Mouse (Mus musculus): Measurements from ENCODE around the gene Eif4ebp2. TPM values are rescaled to one million over a fixed set of nuclear protein-coding genes. Genes with fewer than 3 reads are reported as not detected.

The Eif4ebp2 gene
- polyA plus RNA-seq, 1 experiment, result 277 TPM

DNA sequence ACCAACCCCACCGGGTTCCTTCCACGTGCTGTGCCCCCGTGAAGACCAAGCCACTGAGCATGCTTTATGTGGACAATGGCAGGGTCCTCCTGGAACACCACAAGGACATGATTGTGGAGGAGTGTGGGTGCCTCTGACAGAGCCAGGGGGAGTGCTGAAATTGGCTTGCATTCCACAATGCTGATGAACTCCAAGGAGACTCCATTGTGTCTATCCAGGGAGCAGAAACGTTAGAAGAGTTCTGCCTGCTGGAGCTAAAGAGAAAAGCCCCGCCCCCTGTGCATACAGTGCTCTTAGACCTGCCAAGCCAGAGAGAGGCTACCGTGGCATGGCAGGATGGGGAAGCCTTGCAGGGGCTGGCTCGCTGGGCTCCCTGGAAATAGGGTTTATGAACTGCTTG is 28.0 kb downstream of the Eif4ebp2 start:
- Histone ChIP-seq H3K27me3 (ENCODE audit: control insufficient read depth, insufficient read depth, low read length) (no peaks in the 10 kb centered on the region; the same call in 1 of the 2 replicates), H3K36me3 (ENCODE audit: control insufficient read depth, insufficient read depth, low read length) (no peaks in the 10 kb centered on the region), H3K4me1 (replicated peaks; ENCODE audit: control insufficient read depth, insufficient read depth, low read length) (no peaks in the 10 kb centered on the region), H3K4me3 (ENCODE audit: control insufficient read depth, insufficient read depth, low read length) (no peak overlapping the region), H3K27ac (ENCODE audit: control insufficient read depth, insufficient read depth, low read length) (no peak overlapping the region)
- DNase-seq, result no peak
- 11% methylated on average over 7 of the region's 7 CpGs for WGBS
- TF ChIP-seq CTCF (IDR thresholded peaks at IDR 0.05; ENCODE audit: borderline replicate concordance, control insufficient read depth, extremely low read depth, insufficient read depth, low read length, poor library complexity), result no peak
- no peak for TF ChIP-seq POLR2A (IDR thresholded peaks at IDR 0.05; ENCODE audit: control insufficient read depth, extremely low read depth, insufficient read depth, low read length, poor library complexity)

DNA sequence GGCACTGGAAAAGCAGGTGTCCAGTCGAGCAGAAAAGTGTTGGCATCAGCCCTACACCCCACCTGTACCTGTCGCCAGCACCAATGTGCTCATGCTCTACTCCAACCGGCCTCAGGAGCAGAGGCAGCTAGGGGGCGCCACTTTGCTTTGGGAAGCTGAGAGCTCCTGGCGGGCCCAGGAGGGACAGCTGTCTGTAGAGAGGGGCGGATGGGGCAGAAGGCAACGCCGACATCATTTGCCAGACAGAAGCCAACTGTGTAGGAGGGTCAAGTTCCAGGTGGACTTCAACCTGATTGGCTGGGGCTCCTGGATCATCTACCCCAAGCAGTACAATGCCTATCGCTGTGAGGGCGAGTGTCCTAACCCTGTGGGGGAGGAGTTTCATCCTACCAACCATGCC is 29.2 kb downstream of the Eif4ebp2 start:
- Histone ChIP-seq H3K36me3 (ENCODE audit: control insufficient read depth, insufficient read depth, low read length) (no peaks in the 10 kb centered on the region), H3K4me1 (replicated peaks; ENCODE audit: control insufficient read depth, insufficient read depth, low read length) (no peaks in the 10 kb centered on the region), H3K27me3 (ENCODE audit: control insufficient read depth, insufficient read depth, low read length) (no peaks in the 10 kb centered on the region; the same call in 1 of the 2 replicates), H3K4me3 (ENCODE audit: control insufficient read depth, insufficient read depth, low read length) (no peak overlapping the region), H3K27ac (ENCODE audit: control insufficient read depth, insufficient read depth, low read length) (no peak overlapping the region)
- 71% methylated on average over 10 of the region's 10 CpGs for WGBS
- DNase-seq, result peak; percentile 49
- peak; percentile 70; the same call in 1 of the 2 replicates for TF ChIP-seq CTCF (IDR thresholded peaks at IDR 0.05; ENCODE audit: borderline replicate concordance, control insufficient read depth, extremely low read depth, insufficient read depth, low read length, poor library complexity)
- no peak for TF ChIP-seq POLR2A (IDR thresholded peaks at IDR 0.05; ENCODE audit: control insufficient read depth, extremely low read depth, insufficient read depth, low read length, poor library complexity)

DNA sequence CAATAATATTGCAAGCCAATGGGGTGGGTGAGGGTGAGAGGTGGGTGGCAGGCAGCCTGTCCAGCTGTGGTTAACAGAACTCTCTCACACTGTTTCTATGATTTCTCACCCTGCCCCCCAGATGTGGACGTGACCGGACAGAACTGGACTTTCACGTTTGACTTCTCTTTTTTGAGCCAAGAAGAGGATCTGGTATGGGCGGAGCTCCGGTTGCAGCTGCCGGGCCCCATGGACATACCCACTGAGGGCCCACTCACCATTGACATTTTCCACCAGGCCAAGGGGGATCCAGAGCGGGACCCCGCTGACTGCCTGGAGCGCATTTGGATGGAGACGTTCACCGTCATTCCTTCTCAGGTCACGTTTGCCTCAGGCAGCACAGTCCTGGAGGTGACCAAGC is 29.6 kb downstream of the Eif4ebp2 start:
- WGBS, result 72% methylated on average over 12 of the region's 12 CpGs
- Histone ChIP-seq H3K36me3 (ENCODE audit: control insufficient read depth, insufficient read depth, low read length) (no peaks in the 10 kb centered on the region), H3K4me1 (replicated peaks; ENCODE audit: control insufficient read depth, insufficient read depth, low read length) (no peaks in the 10 kb centered on the region), H3K27me3 (ENCODE audit: control insufficient read depth, insufficient read depth, low read length) (peaks cover under 1% of the 10 kb centered on the region; the same call in 1 of the 2 replicates), H3K4me3 (ENCODE audit: control insufficient read depth, insufficient read depth, low read length) (no peak overlapping the region), H3K27ac (ENCODE audit: control insufficient read depth, insufficient read depth, low read length) (no peak overlapping the region)
- no peak for TF ChIP-seq CTCF (IDR thresholded peaks at IDR 0.05; ENCODE audit: borderline replicate concordance, control insufficient read depth, extremely low read depth, insufficient read depth, low read length, poor library complexity)
- no peak for TF ChIP-seq POLR2A (IDR thresholded peaks at IDR 0.05; ENCODE audit: control insufficient read depth, extremely low read depth, insufficient read depth, low read length, poor library complexity)
- no peak for DNase-seq

DNA sequence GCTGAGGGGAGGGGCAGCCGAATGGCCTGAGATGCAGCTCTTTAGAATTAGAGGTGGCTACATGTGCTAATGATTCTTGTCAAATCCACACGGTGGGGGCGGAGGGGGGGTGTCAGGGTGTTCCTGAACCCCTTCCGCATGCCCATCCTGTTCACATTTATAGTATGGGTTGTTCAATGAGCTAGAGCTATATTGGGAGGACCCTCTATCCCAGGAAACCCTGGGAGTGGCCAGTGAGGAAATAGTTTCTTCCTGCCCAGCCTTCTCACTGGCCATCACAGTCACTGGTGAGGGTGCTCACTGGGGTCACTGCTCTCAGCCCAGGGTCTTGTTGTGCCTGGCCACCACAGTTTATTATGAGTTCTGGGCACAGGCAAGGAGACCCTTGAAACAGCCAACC is 32.5 kb downstream of the Eif4ebp2 start:
- TF ChIP-seq POLR2A (IDR thresholded peaks at IDR 0.05; ENCODE audit: control insufficient read depth, extremely low read depth, insufficient read depth, low read length, poor library complexity), result no peak
- no peak for TF ChIP-seq CTCF (IDR thresholded peaks at IDR 0.05; ENCODE audit: borderline replicate concordance, control insufficient read depth, extremely low read depth, insufficient read depth, low read length, poor library complexity)
- peaks cover 3% of the 10 kb centered on the region; the same call in 1 of the 2 replicates for H3K27me3 ChIP-seq (ENCODE audit: control insufficient read depth, insufficient read depth, low read length)
- no peaks in the 10 kb centered on the region for H3K4me1 ChIP-seq (replicated peaks; ENCODE audit: control insufficient read depth, insufficient read depth, low read length)
- 54% methylated on average over 4 of the region's 4 CpGs for WGBS
- no peaks in the 10 kb centered on the region for H3K36me3 ChIP-seq (ENCODE audit: control insufficient read depth, insufficient read depth, low read length)
- H3K27ac ChIP-seq (ENCODE audit: control insufficient read depth, insufficient read depth, low read length), result no peak overlapping the region
- H3K4me3 ChIP-seq (ENCODE audit: control insufficient read depth, insufficient read depth, low read length), result no peak overlapping the region
- DNase-seq, result no peak

DNA sequence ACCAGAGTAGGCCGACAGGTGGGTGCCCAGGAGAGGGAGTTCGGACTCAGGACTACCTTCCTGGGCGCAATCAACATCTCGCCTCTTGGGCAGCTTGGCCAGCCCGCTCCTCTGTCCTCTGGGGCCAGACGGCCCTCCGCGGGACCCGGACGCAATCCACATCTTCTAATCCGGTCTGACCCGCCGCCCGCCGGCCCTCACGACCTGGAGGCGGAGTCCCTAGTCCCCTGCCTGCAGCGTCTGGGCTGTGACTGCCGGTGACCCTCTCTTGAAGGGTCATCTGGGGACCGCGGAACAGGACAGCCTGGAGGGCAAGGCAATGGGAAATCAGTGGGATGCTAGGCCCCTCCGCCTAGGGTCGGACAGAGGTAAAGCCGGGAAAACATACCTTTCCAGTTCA is 33.3 kb downstream of the Eif4ebp2 start:
- H3K36me3 ChIP-seq (ENCODE audit: control insufficient read depth, insufficient read depth, low read length), result no peaks in the 10 kb centered on the region
- peaks cover 3% of the 10 kb centered on the region; the same call in 1 of the 2 replicates for H3K27me3 ChIP-seq (ENCODE audit: control insufficient read depth, insufficient read depth, low read length)
- no peaks in the 10 kb centered on the region for H3K4me1 ChIP-seq (replicated peaks; ENCODE audit: control insufficient read depth, insufficient read depth, low read length)
- no peak overlapping the region for H3K4me3 ChIP-seq (ENCODE audit: control insufficient read depth, insufficient read depth, low read length)
- 28% methylated on average over 24 of the region's 24 CpGs for WGBS
- no peak overlapping the region for H3K27ac ChIP-seq (ENCODE audit: control insufficient read depth, insufficient read depth, low read length)
- no peak for DNase-seq
- TF ChIP-seq CTCF (IDR thresholded peaks at IDR 0.05; ENCODE audit: borderline replicate concordance, control insufficient read depth, extremely low read depth, insufficient read depth, low read length, poor library complexity) (no peak), POLR2A (IDR thresholded peaks at IDR 0.05; ENCODE audit: control insufficient read depth, extremely low read depth, insufficient read depth, low read length, poor library complexity) (no peak)

DNA sequence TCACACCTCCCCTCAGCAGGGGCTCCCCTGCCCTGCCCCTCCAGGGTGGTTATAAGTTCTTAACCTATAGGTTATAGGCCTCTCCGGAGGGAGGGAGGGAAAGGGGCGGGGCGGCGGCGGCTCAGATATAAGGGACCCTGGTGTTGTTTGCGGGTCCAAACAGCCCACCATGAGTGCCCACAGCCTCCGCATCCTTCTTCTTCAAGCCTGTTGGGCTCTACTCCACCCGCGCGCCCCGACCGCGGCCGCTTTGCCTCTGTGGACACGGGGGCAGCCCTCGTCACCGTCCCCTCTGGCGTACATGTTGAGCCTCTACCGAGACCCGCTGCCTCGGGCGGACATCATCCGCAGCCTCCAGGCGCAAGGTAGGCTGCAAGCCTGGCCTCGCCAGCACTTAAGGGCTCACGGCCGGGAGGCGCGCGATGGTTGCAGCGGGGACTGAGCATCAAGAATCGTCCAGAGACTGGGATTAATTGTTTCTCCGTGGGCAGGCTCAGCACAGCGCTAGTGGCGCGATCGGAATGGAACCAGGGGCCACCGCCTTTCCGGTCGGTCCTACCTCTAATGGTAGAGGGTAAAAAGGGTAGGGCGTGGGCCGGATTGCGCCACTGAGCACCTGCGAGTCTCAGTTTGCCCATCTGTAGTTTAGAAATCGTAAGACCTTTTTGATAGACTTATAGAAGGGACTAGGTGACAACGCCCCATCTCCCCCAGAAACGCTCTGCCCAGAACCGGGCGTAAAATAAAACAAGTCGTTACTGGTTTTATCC is 34.1 kb downstream of the Eif4ebp2 start:
- DNase-seq, result no peak
- H3K27me3 ChIP-seq (ENCODE audit: control insufficient read depth, insufficient read depth, low read length), result peaks cover 3% of the 10 kb centered on the region; the same call in 1 of the 2 replicates
- 8% methylated on average over 48 of the region's 50 CpGs for WGBS
- TF ChIP-seq POLR2A (IDR thresholded peaks at IDR 0.05; ENCODE audit: control insufficient read depth, extremely low read depth, insufficient read depth, low read length, poor library complexity) (no peak), CTCF (IDR thresholded peaks at IDR 0.05; ENCODE audit: borderline replicate concordance, control insufficient read depth, extremely low read depth, insufficient read depth, low read length, poor library complexity) (no peak)
- no peaks in the 10 kb centered on the region for H3K36me3 ChIP-seq (ENCODE audit: control insufficient read depth, insufficient read depth, low read length)
- H3K27ac ChIP-seq (ENCODE audit: control insufficient read depth, insufficient read depth, low read length), result no peak overlapping the region
- H3K4me1 ChIP-seq (replicated peaks; ENCODE audit: control insufficient read depth, insufficient read depth, low read length), result no peaks in the 10 kb centered on the region
- H3K4me3 ChIP-seq (ENCODE audit: control insufficient read depth, insufficient read depth, low read length), result no peak overlapping the region
